Mouse (Mus musculus) heart, adult 2 months (tissue): ENCODE results near the gene Plaur.

ENCODE experiments used
- CTCF ChIP-seq: fragments of 200-600 bp; IDR thresholded peaks from 2 replicates; pipeline ENCODE4 v1.8.1; 2022; ENCODE audit warnings: antibody characterized with exemption, mild to moderate bottlenecking, moderate library complexity
- EP300 ChIP-seq: fragments of 200-500 bp; IDR thresholded peaks from 2 replicates; pipeline ENCODE4 v1.6.1; 2011; ENCODE audit warnings: low read depth, low read length, control low read depth; ENCODE audit not compliant: insufficient read depth
- POLR2A ChIP-seq: fragments of 200-500 bp; IDR thresholded peaks from 2 replicates; pipeline ENCODE4 v1.6.1; 2011; ENCODE audit warnings: mild to moderate bottlenecking, low read depth, low read length, control low read depth; ENCODE audit not compliant: insufficient read depth

DNA sequence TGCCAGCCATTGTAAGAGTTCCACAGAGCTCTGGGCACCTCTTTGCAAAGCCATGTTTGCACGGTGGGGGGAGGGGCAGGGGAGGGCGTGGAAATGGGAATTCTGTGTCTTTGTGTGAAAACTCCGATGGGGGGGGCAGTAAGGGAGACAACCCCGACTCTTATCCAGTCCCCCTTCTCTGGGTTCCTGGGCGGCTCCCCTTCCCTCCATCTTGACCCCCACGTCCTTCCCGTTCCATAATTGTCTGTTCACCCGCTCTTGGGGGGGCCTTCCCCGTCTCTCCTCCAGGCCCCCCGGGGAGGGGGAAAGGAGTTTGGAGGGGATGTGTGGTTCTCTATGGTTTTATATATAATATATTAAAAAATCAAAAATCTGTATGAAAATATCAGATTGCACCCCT lies 41.7 kb downstream of the Plaur start:
- no peak for TF ChIP-seq CTCF
- no peak for TF ChIP-seq POLR2A
- TF ChIP-seq EP300 = no peak
